Mouse (Mus musculus) G1E (cell line): ENCODE results near the gene Cldn3.

Experiments
- CTCF ChIP-seq: IDR thresholded peaks from 2 replicates; pipeline ENCODE4 v1.5.1; 2012; ENCODE audit warnings: low read depth, low read length, inconsistent platforms, mixed read lengths
- POLR2AphosphoS5 ChIP-seq: IDR thresholded peaks from 2 replicates; pipeline ENCODE4 v1.6.1; 2012; ENCODE audit warnings: low read depth, low read length, inconsistent platforms; ENCODE audit not compliant: insufficient replicate concordance

DNA sequence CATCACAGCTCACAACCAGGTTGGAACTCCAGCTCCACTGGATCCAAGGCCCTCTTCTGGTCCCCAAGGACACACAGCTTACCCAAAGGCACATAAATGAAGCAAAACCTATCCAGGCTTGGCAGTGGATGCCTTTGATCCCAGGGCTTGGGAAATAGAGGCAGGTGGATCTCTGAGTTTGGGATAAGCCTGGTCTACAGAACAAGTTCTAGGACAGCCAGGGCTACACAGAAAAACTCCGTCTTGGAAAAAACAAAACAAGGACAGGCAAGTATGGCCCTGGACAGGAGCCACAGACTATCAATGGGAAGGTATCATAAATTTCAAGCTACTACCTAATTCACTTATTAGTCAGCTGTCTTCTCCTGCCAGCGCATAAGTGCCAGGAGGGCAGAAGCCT is 24.5 kb upstream of the Cldn3 start:
- no peak for TF ChIP-seq CTCF
- TF ChIP-seq POLR2AphosphoS5, result no peak
